Mouse (Mus musculus): ENCODE results near the gene Zyg11b.

DNA sequence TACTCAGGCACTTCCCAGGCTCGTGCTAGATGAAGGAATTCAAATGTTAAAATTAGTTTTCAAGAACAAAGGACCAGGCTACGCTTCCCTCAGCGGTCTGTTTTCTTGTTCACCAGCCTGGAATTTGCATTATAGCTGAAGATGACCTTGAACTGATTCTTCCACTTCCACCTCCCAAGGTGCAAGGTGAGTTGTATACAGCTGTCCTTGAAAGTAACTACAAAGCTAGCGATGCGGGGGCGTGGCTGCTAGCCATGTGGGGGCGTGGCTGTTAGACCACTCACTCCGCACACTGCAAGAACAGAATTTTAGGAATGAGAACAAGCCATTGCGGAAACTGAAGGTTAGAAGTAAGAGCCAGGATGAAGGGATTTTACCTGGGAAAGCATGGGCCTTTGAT is 81.9 kb downstream of the Zyg11b start:
- TF ChIP-seq CTCF (IDR thresholded peaks at IDR 0.05; ENCODE audit: insufficient read depth, low read depth, low read length) (no peak), POLR2A (IDR thresholded peaks at IDR 0.05; ENCODE audit: insufficient read depth, low read depth, low read length) (no peak)
